9 mouse cellular contexts compared by ENCODE assay signal in the genomic region with DNA sequence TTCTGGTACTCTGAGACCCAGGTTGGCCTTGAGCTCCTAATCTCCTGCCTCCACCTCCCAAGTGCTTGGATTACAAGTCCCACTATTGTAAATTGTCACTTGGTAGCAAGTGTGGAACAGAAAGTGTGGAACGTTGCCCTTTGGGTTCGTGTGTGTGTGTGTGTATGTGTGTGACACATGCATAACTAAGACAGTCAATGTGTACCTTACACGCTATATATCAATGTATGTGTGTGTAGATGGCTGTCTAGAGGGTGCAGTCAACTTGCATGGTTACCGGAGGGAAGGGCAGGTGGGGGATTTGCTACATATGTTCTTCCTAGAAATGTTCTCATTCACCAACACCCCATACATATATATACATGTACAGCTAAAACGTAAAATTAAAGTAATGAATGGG. TPM values are rescaled to one million over a fixed set of nuclear protein-coding genes. Genes with fewer than 3 reads are reported as not detected.
A peak's percentile ranks its signal among the peaks of the same experiment; 100 is the strongest.
DNase-seq lines count a peak whose midpoint lies in the region; ATAC-seq lines count a peak whose summit lies in the region.
"Had no signal": no experiment of that assay in that cellular context is flagged by ENCODE, and none has a peak within 500 bp of the region (broad histone marks: within the 10 kb centered on the region; RNA-seq: fewer than 3 reads in every experiment).

No protein-coding gene starts in this region.

- no peaks in the 10 kb centered on the region for H3K27me3 ChIP-seq in kidney, embryonic 16.5 days (ENCODE audit: insufficient read depth, low read length)
- H3K27me3 ChIP-seq in embryonic facial prominence, embryonic 15.5 days: no peaks in the 10 kb centered on the region
- H3K27me3 ChIP-seq in intestine, embryonic 14.5 days (replicated peaks; ENCODE audit: control insufficient read depth, insufficient read depth, low read length): no peaks in the 10 kb centered on the region
- H3K27me3 ChIP-seq in midbrain, embryonic 16.5 days (ENCODE audit: control insufficient read depth, insufficient read depth, low read depth, low read length): no peaks in the 10 kb centered on the region

- no peaks in the 10 kb centered on the region for H3K4me1 ChIP-seq in kidney, embryonic 16.5 days (ENCODE audit: insufficient read depth, low read length)
- peaks cover 10% of the 10 kb centered on the region for H3K4me1 ChIP-seq in embryonic facial prominence, embryonic 15.5 days
- H3K4me1 ChIP-seq in intestine, embryonic 14.5 days (replicated peaks; ENCODE audit: control insufficient read depth, insufficient read depth, low read length): peaks cover 10% of the 10 kb centered on the region
- H3K4me1 ChIP-seq in midbrain, embryonic 16.5 days (ENCODE audit: control insufficient read depth, insufficient read depth, low read length): peaks cover 8% of the 10 kb centered on the region; the same call in 1 of the 2 replicates

- peak overlapping the region; percentile 63 for H3K4me3 ChIP-seq in kidney, embryonic 16.5 days (ENCODE audit: low read length)
- H3K4me3 ChIP-seq in embryonic facial prominence, embryonic 15.5 days (replicated peaks): peak overlapping the region; percentile 69
- H3K4me3 ChIP-seq in intestine, embryonic 14.5 days (ENCODE audit: low read depth, low read length): peak overlapping the region; percentile 50
- H3K4me3 ChIP-seq in midbrain, embryonic 16.5 days (ENCODE audit: low read depth, low read length): peak overlapping the region; percentile 64

- H3K9ac ChIP-seq in kidney, embryonic 16.5 days (replicated peaks; ENCODE audit: low read length): no peak overlapping the region
- no peak overlapping the region for H3K9ac ChIP-seq in embryonic facial prominence, embryonic 15.5 days
- H3K9ac ChIP-seq in intestine, embryonic 14.5 days (ENCODE audit: low read length): no peak overlapping the region; the same call in 1 of the 2 replicates
- H3K9ac ChIP-seq in midbrain, embryonic 16.5 days (ENCODE audit: low read depth, low read length): peak overlapping the region; percentile 86; the same call in 1 of the 2 replicates

- 71% methylated on average over 5 of the region's 5 CpGs for WGBS in kidney, embryonic 16.5 days
- 67% methylated on average over 5 of the region's 5 CpGs for WGBS in embryonic facial prominence, embryonic 15.5 days
- 61% methylated on average over 5 of the region's 5 CpGs for WGBS in intestine, embryonic 14.5 days
- 68% methylated on average over 5 of the region's 5 CpGs for WGBS in midbrain, embryonic 16.5 days

- ATAC-seq in kidney, embryonic 16.5 days (ENCODE audit: low FRiP score, low TSS enrichment): peak; percentile 49
- ATAC-seq in embryonic facial prominence, embryonic 15.5 days (ENCODE audit: insufficient number of reproducible peaks, low FRiP score, low TSS enrichment, low read depth): no peak
- ATAC-seq in intestine, embryonic 14.5 days (replicated peaks; ENCODE audit: low FRiP score, low TSS enrichment, low read depth): peak; percentile 9; the same call in 1 of the 2 replicates
- 0 out of 2 replicates have a peak, but pooled peaks have one; percentile 36 for ATAC-seq in midbrain, embryonic 16.5 days

- no peak for DNase-seq in kidney, postnatal 14 days
- no peak for DNase-seq in intestine, embryonic 14.5 days (ENCODE audit: low spot score)
- DNase-seq in gastrocnemius, postnatal 25 days: no peak
- no peak for DNase-seq in cerebellum, postnatal 4 days (ENCODE audit: low spot score in 2 of 2)
- no peak for DNase-seq in c-Kit-positive CD71-positive TER-119-positive erythroid progenitor cells, embryonic 14.5 days (ENCODE audit: low spot score)

- no peaks in the 10 kb centered on the region for H3K36me3 ChIP-seq in kidney, embryonic 16.5 days (ENCODE audit: insufficient read depth, low read length)
- no peaks in the 10 kb centered on the region for H3K36me3 ChIP-seq in embryonic facial prominence, embryonic 15.5 days
- no peaks in the 10 kb centered on the region for H3K36me3 ChIP-seq in intestine, embryonic 14.5 days (ENCODE audit: control insufficient read depth, insufficient read depth, low read length)
- H3K36me3 ChIP-seq in midbrain, embryonic 16.5 days (ENCODE audit: control insufficient read depth, insufficient read depth, low read length): no peaks in the 10 kb centered on the region

- H3K9me3 ChIP-seq in kidney, embryonic 16.5 days (ENCODE audit: low read length): no peaks in the 10 kb centered on the region
- H3K9me3 ChIP-seq in embryonic facial prominence, embryonic 15.5 days (replicated peaks): no peaks in the 10 kb centered on the region
- H3K9me3 ChIP-seq in intestine, embryonic 14.5 days (ENCODE audit: control insufficient read depth, low read length): no peaks in the 10 kb centered on the region
- H3K9me3 ChIP-seq in midbrain, embryonic 16.5 days (replicated peaks; ENCODE audit: control insufficient read depth, low read length, poor library complexity, severe bottlenecking): no peaks in the 10 kb centered on the region

- H3K27ac ChIP-seq in kidney, embryonic 16.5 days (ENCODE audit: low read length): no peak overlapping the region
- H3K27ac ChIP-seq in embryonic facial prominence, embryonic 15.5 days (replicated peaks): no peak overlapping the region
- no peak overlapping the region for H3K27ac ChIP-seq in intestine, embryonic 14.5 days (ENCODE audit: low read depth)
- H3K27ac ChIP-seq in midbrain, embryonic 16.5 days (ENCODE audit: low read length): no peak overlapping the region

- peak overlapping the region; percentile 96 for H3K4me2 ChIP-seq in kidney, embryonic 16.5 days (replicated peaks; ENCODE audit: low read depth, low read length)
- H3K4me2 ChIP-seq in embryonic facial prominence, embryonic 15.5 days (replicated peaks): peak overlapping the region; percentile 93
- peak overlapping the region; percentile 89 for H3K4me2 ChIP-seq in intestine, embryonic 14.5 days (ENCODE audit: low read length)
- H3K4me2 ChIP-seq in midbrain, embryonic 16.5 days (ENCODE audit: low read length): peak overlapping the region; percentile 80

RNA-seq across cellular contexts. Expression of gene Tmc7, which starts 0.4 kb away (rescaled TPM):
- polyA plus RNA-seq in kidney, embryonic 16.5 days (2015; fragmentation: Nextera tagmentation; extraction: Ambion mirVana): 2.3 and 2.6 TPM in 2 replicates
- 4.4 and 5.6 TPM in 2 replicates for polyA plus RNA-seq in embryonic facial prominence, embryonic 15.5 days (2015; fragmentation: Nextera tagmentation; extraction: Ambion mirVana)
- polyA plus RNA-seq in intestine, embryonic 14.5 days (2014; fragmentation: Nextera tagmentation; extraction: Ambion mirVana): 3.7 and 4.0 TPM in 2 replicates
- polyA plus RNA-seq in midbrain, embryonic 16.5 days (2015; fragmentation: Nextera tagmentation; extraction: Ambion mirVana): 6.3 and 7.3 TPM in 2 replicates
- total RNA-seq in gastrocnemius, postnatal 25 days (2021): 10 to 100 TPM in 1 of 2 experiments, 1 to 10 TPM in 1; 7.3 to 10.6 TPM

RNA-seq across cellular contexts. Expression of gene Tmc5, which starts 12.2 kb away (rescaled TPM):
- 0.27 and 0.36 TPM in 2 replicates for polyA plus RNA-seq in kidney, embryonic 16.5 days (2015; fragmentation: Nextera tagmentation; extraction: Ambion mirVana)
- polyA plus RNA-seq in embryonic facial prominence, embryonic 15.5 days (2015; fragmentation: Nextera tagmentation; extraction: Ambion mirVana): 0.46 and 0.55 TPM in 2 replicates
- polyA plus RNA-seq in intestine, embryonic 14.5 days (2014; fragmentation: Nextera tagmentation; extraction: Ambion mirVana): 4.1 and 5.3 TPM in 2 replicates
- 0.18 and 0.24 TPM in 2 replicates for polyA plus RNA-seq in midbrain, embryonic 16.5 days (2015; fragmentation: Nextera tagmentation; extraction: Ambion mirVana)
- under 1 TPM in 1 of 2 experiments, not detected in 1; 0.21 TPM for total RNA-seq in gastrocnemius, postnatal 25 days (2021)
- polyA plus RNA-seq: Patski had no signal

RNA-seq across cellular contexts. Expression of gene Coq7, which starts 51.8 kb away (rescaled TPM):
- 144 and 158 TPM in 2 replicates for polyA plus RNA-seq in kidney, embryonic 16.5 days (2015; fragmentation: Nextera tagmentation; extraction: Ambion mirVana)
- polyA plus RNA-seq in embryonic facial prominence, embryonic 15.5 days (2015; fragmentation: Nextera tagmentation; extraction: Ambion mirVana): 87.0 and 89.1 TPM in 2 replicates
- polyA plus RNA-seq in intestine, embryonic 14.5 days (2014; fragmentation: Nextera tagmentation; extraction: Ambion mirVana): 139 and 142 TPM in 2 replicates
- 79.8 and 81.4 TPM in 2 replicates for polyA plus RNA-seq in midbrain, embryonic 16.5 days (2015; fragmentation: Nextera tagmentation; extraction: Ambion mirVana)
- total RNA-seq in gastrocnemius, postnatal 25 days (2021): 10 to 100 TPM; 59.5 to 62.9 TPM
